Mouse (Mus musculus) E14TG2a.4 (cell line): ENCODE measurements at regions not wholly inside any gene's neighbourhood (a gene's known extent, or its start where the extent isn't known, plus 50 kb on each side); places are given as distances from the start of the nearest gene placed in this dataset.

Experiments used
- H3K27me3 ChIP-seq: 2 replicates; pipeline ENCODE4 v1.6.1; 2014; ENCODE audit warnings: low read length, control low read depth; ENCODE audit not compliant: insufficient read depth
- H3K36me3 ChIP-seq: 2 replicates; pipeline ENCODE4 v1.6.1; 2014; ENCODE audit warnings: low read length, control low read depth; ENCODE audit not compliant: insufficient read depth
- H3K4me1 ChIP-seq: replicated peaks from 2 replicates; pipeline ENCODE4 v1.6.1; 2014; ENCODE audit warnings: low read depth, low read length, control low read depth
- H3K4me3 ChIP-seq: replicated peaks from 2 replicates; pipeline ENCODE4 v1.5.1; 2014; ENCODE audit warnings: mild to moderate bottlenecking, low read length
- H3K9me3 ChIP-seq: 2 replicates; pipeline ENCODE4 v1.6.1; 2014; ENCODE audit warnings: low read length, control low read depth
- CTCF ChIP-seq: conservative IDR thresholded peaks from 2 replicates; pipeline ENCODE4 v1.5.1; 2014; ENCODE audit warnings: low read length
- NANOG ChIP-seq: IDR thresholded peaks from 2 replicates; pipeline ENCODE4 v1.6.1; 2014; ENCODE audit warnings: borderline replicate concordance, low read length, mixed read lengths
- POU5F1 ChIP-seq: IDR thresholded peaks from 2 replicates; pipeline ENCODE4 v1.6.1; 2014; ENCODE audit warnings: low read length, borderline replicate concordance

- no peak overlapping the region for H3K4me3 ChIP-seq
- H3K36me3 ChIP-seq: no peaks in the 10 kb centered on the region
- H3K27me3 ChIP-seq: no peaks in the 10 kb centered on the region
- no peaks in the 10 kb centered on the region for H3K9me3 ChIP-seq
- TF ChIP-seq POU5F1: no peak
- TF ChIP-seq CTCF: no peak
- no peak for TF ChIP-seq NANOG
- no peaks in the 10 kb centered on the region for H3K4me1 ChIP-seq
These were observed 596.1 kb downstream of the Nr2f2 start for GRCm38 (mm10) chr7:69770313-69770979.

- no peak overlapping the region for H3K4me3 ChIP-seq
- H3K36me3 ChIP-seq: no peaks in the 10 kb centered on the region
- no peak for TF ChIP-seq NANOG
- TF ChIP-seq CTCF: no peak
- TF ChIP-seq POU5F1: no peak
- H3K4me1 ChIP-seq: no peaks in the 10 kb centered on the region
- no peaks in the 10 kb centered on the region for H3K9me3 ChIP-seq
- H3K27me3 ChIP-seq: no peaks in the 10 kb centered on the region
These were observed 600.1 kb downstream of the Nr2f2 start for GRCm38 (mm10) chr7:69766451-69766850.

GRCm38 (mm10) chr7:69740495-69740894 is 626.0 kb downstream of the Nr2f2 start:
- no peak overlapping the region for H3K4me3 ChIP-seq
- no peaks in the 10 kb centered on the region for H3K9me3 ChIP-seq
- H3K4me1 ChIP-seq: no peaks in the 10 kb centered on the region
- no peaks in the 10 kb centered on the region for H3K36me3 ChIP-seq
- H3K27me3 ChIP-seq: no peaks in the 10 kb centered on the region
- TF ChIP-seq CTCF (no peak), NANOG (no peak), POU5F1 (no peak)

GRCm38 (mm10) chr7:69738998-69739397 is 627.5 kb downstream of the Nr2f2 start:
- Histone ChIP-seq H3K4me3 (no peak overlapping the region), H3K9me3 (no peaks in the 10 kb centered on the region), H3K27me3 (no peaks in the 10 kb centered on the region), H3K4me1 (no peaks in the 10 kb centered on the region), H3K36me3 (no peaks in the 10 kb centered on the region)
- no peak for TF ChIP-seq POU5F1
- TF ChIP-seq NANOG: no peak
- no peak for TF ChIP-seq CTCF

- Histone ChIP-seq H3K4me3 (no peak overlapping the region), H3K9me3 (no peaks in the 10 kb centered on the region)
- TF ChIP-seq POU5F1: no peak
- no peak for TF ChIP-seq CTCF
- no peak for TF ChIP-seq NANOG
These were observed 651.5 kb downstream of the Nr2f2 start for GRCm38 (mm10) chr7:69715081-69715480.

GRCm38 (mm10) chr7:69670211-69670610 is 696.3 kb downstream of the Nr2f2 start:
- H3K9me3 ChIP-seq: no peaks in the 10 kb centered on the region
- 0 out of 2 replicates have a peak, but pooled peaks cover 4% of the 10 kb centered on the region for H3K4me1 ChIP-seq
- no peak overlapping the region for H3K4me3 ChIP-seq
- H3K36me3 ChIP-seq: no peaks in the 10 kb centered on the region
- TF ChIP-seq NANOG (no peak), CTCF (no peak), POU5F1 (no peak)
- no peaks in the 10 kb centered on the region for H3K27me3 ChIP-seq

More at GRCm38 (mm10) chr7:69715081-69715480, 651.5 kb downstream of the Nr2f2 start:
- H3K27me3 ChIP-seq: no peaks in the 10 kb centered on the region
- H3K36me3 ChIP-seq: no peaks in the 10 kb centered on the region
- no peaks in the 10 kb centered on the region for H3K4me1 ChIP-seq

- Histone ChIP-seq H3K27me3 (0 out of 2 replicates have a peak, but pooled peaks cover 6% of the 10 kb centered on the region), H3K9me3 (no peaks in the 10 kb centered on the region), H3K36me3 (no peaks in the 10 kb centered on the region), H3K4me3 (no peak overlapping the region), H3K4me1 (no peaks in the 10 kb centered on the region)
- TF ChIP-seq NANOG (no peak), POU5F1 (no peak), CTCF (no peak)
These were observed 711.0 kb downstream of the Nr2f2 start for GRCm38 (mm10) chr7:69655583-69655982.

GRCm38 (mm10) chr7:69645449-69645848 is 721.1 kb downstream of the Nr2f2 start:
- Histone ChIP-seq H3K36me3 (no peaks in the 10 kb centered on the region), H3K27me3 (no peaks in the 10 kb centered on the region), H3K9me3 (no peaks in the 10 kb centered on the region), H3K4me1 (no peaks in the 10 kb centered on the region), H3K4me3 (no peak overlapping the region)
- no peak for TF ChIP-seq NANOG
- TF ChIP-seq CTCF: no peak
- no peak for TF ChIP-seq POU5F1

GRCm38 (mm10) chr7:69641652-69642051 is 724.9 kb downstream of the Nr2f2 start:
- TF ChIP-seq POU5F1 (no peak), CTCF (no peak), NANOG (no peak)
- Histone ChIP-seq H3K27me3 (no peaks in the 10 kb centered on the region), H3K36me3 (no peaks in the 10 kb centered on the region), H3K4me1 (no peaks in the 10 kb centered on the region), H3K9me3 (no peaks in the 10 kb centered on the region), H3K4me3 (no peak overlapping the region)
